Mouse (Mus musculus) olfactory bulb, adult 2 months (tissue): ENCODE results near the gene Slc38a7.

Experiments used
- CTCF ChIP-seq: fragments of 200-500 bp; IDR thresholded peaks from 2 replicates; pipeline ENCODE4 v1.5.1; 2012; ENCODE audit warnings: low read depth, mild to moderate bottlenecking, low read length, moderate library complexity; ENCODE audit not compliant: insufficient read depth
- POLR2A ChIP-seq: fragments of 200-500 bp; IDR thresholded peaks from 2 replicates; pipeline ENCODE4 v1.6.1; 2012; ENCODE audit warnings: mild to moderate bottlenecking, low read depth, low read length, moderate library complexity; ENCODE audit not compliant: insufficient read depth

GRCm38 (mm10) chr8:95887578-95888284, 34.4 kb upstream of the Slc38a7 start:
- peak; percentile 5; the same call in 1 of the 2 replicates for TF ChIP-seq POLR2A
- TF ChIP-seq CTCF, result no peak
